Mouse (Mus musculus) heart, adult 11 months (tissue): ENCODE results near the gene Gstm3.

Source experiments
- DNase-seq: peaks from one replicate; pipeline ENCODE4 v3.0.0; 2022

Gene Gstm3

DNA sequence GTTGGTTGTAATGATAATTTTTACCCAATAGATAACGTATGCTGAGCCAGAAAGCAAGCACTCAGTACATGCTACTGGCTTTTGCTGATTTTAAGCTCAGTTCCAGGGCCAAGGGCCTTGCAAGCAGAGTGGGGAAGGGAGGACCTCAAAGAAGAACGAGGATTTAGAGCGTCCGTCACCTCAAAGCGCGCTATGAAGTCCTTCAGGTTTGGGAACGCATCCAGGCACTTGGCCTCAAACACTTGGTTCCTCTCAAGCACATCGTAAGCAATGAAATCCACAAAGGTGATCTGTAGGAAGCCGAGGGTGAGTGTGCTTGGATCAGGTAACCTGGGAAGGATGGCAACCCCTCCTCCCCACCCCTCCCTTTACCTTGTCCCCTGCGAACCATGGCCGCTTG is 40.4 kb downstream of the Gstm3 start:
- DNase-seq = no peak

DNA sequence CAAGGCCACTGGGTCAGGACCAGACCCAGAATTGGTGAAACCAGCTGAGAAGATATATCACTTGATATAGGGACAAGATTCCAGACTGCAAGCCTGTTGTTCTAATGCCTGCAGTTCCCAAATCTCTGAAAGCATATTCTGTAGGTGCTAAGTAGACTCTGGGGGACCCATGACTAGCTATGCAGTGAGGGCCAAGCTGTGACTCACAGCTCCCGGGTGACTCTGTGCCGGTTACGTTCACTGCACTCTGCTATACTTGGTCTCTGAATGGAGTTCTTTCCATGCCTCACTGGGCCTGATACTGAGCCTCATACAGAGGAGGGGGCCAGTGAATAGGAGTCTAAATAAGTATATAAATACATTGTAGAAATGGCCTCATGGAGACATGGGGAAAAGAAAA is 41.2 kb downstream of the Gstm3 start:
- DNase-seq = no peak

DNA sequence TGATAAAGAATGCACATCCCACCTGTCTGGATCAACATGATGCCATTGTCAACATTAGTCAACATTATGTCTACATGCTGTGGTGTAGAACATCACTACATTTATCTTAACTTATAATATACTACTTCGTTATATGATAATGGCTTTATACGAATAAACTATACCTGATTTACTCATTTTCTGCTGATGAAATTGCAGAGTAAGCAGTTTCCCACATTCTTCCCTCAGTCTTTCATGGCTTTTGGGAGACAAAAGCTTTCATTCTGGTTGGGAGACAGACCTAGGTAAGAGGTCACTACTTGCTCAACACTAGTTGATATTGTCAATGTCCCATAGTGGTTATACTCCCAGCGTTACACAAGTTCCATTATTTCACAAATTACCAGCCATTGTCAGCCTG is 43.7 kb downstream of the Gstm3 start:
- DNase-seq = no peak

DNA sequence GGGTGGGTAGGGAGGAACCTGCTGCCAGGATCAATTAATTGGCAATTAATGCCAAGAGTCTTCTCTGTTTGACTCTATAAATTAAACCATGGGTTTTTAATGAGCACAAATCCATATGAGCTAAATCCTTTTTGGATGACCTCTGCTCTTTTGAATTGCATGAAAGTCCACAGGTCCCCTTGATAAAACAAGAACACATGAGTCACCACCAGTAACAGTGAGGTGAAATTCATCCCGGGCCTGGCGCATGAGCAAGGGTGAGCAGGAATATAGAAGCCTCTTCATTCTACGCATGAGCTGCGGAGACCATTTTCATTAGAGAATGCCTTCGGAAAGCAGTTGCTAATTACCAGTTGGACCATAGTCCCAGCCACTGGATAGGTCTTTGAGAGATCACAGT is 48.7 kb downstream of the Gstm3 start:
- no peak for DNase-seq

DNA sequence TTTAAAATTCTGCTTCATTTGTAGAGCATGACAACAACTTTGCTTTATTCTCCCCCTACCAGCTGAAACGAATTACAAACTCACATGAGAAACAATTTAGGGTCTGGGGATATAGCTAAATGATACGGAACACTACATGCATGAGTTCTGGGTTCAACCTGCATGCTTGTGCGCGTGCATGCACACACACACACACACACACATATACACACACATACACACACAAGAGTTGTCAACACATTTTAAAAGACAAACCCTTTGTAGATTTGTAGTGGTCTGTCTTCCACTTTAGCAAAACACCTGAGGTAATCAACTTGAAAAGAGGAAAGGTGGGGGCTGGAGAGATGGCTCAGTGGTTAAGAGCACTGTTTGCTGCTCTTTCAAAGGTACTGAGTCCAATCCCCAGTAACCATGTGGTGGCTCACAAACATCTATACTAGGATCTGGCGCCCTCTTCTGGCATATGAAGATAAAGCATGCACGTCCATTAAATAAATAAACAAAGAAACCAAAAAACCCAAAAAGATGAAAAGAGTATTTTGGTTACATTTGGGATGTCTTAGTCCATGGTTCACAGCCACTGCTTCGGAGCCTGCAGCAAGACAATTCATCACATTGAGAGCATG is 51.2 kb downstream of the Gstm3 start:
- no peak for DNase-seq

DNA sequence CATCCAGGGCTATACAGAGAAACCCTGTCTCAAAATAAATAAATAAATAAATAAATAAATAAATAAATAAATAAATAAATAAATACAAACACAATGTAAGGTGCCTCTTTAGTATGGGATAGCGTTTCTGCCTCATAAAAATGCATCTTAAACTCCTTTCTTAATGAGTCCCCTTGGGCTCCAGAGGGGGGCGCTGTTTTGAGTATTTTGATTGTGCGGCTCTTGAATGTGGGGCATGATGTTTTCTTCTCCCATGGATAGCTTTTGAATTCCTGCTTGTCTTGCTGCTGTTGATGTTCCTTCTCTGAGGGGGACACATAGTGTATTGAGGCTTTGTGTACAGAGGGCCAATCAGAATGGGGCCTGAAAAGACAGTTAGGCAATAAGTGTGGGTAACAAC is 52.0 kb downstream of the Gstm3 start:
- no peak for DNase-seq

DNA sequence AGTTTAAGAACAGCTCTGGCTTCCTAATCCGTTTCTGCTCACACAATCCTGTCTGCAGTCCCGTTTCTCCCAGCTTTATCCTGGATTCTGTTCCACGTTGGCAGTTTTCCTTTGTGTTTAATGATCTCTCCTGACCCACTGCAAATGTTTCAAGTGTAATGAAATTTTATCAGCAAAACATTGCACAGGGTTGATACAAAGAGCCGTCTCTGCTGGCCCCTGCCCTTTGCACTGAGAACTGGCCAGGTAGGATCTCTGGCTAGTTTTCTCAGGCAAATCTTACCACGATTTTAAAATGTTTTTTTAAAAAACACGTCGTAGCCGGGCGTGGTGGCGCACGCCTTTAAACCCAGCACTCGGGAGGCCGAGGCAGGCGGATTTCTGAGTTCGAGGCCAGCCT is 52.4 kb downstream of the Gstm3 start:
- DNase-seq = no peak
